Mouse (Mus musculus): Measurements from ENCODE around the gene Ndufb6.

GRCm38 (mm10) chr4:40234256-40234655, 45.0 kb downstream of the Ndufb6 start:
- TF ChIP-seq HCFC1 (IDR thresholded peaks at IDR 0.05; ENCODE audit: borderline replicate concordance, insufficient read depth, low read length) = no peak
- TF ChIP-seq ZC3H11A (IDR thresholded peaks at IDR 0.05; ENCODE audit: borderline replicate concordance, low read depth, low read length) = no peak
- no peak for TF ChIP-seq ZNF384 (IDR thresholded peaks at IDR 0.05; ENCODE audit: low read depth, low read length)
- no peak for TF ChIP-seq MAFK (IDR thresholded peaks at IDR 0.05; ENCODE audit: insufficient read depth, low read depth, low read length)
- no peak for TF ChIP-seq CHD2 (IDR thresholded peaks at IDR 0.05; ENCODE audit: low read depth, low read length)

Measured in ES-E14 (cell line).